Mouse (Mus musculus): Measurements from ENCODE around the gene Prr12.
"Not testable (repeated sequence)": the region's sequence is repeated elsewhere in the genome, so short reads cannot be mapped to it uniquely, and the experiment has no call there.

DNA sequence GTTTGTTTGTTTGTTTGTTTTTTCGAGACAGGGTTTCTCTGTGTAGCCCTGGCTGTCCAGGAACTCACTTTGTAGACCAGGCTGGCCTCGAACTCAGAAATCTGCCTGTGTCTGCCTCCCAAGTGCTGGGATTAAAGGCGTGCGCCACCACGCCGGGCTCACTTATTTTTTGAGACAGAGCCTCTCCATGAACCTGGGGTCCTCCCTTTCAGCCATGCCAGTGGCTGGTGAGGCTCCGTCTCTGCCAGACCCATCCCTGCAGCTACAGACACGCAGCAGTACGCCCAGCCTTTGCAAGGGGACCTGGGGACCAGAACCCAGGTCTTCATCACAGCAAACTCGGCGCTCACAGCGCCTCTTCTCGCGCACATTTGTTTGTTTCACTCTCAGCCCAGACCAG lies 43.3 kb upstream of the Prr12 start:
- not testable (repeated sequence) for TF ChIP-seq EP300, CTCF (IDR thresholded peaks at IDR 0.05; ENCODE audit: low read depth)

Measured in heart, postnatal 0 days (tissue).